Mouse (Mus musculus): ENCODE measurements around the gene Fbxl13. TPM values are rescaled to one million over a fixed set of nuclear protein-coding genes. Genes with fewer than 3 reads are reported as not detected.
A peak's percentile ranks its signal among the peaks of the same experiment; 100 is the strongest.

Fbxl13 gene
- total and polyA plus RNA-seq, 3 experiments = 0.13 to 0.23 TPM; not detected in 1

GRCm38 (mm10) chr5:21545227-21545626 lies 100.2 kb downstream of the Fbxl13 start:
- Histone ChIP-seq H3K9ac (ENCODE audit: control insufficient read depth, low read depth, low read length, poor library complexity, severe bottlenecking) (no peak overlapping the region), H3K27ac (ENCODE audit: control insufficient read depth, low read depth, low read length) (no peak overlapping the region), H3K79me2 (ENCODE audit: control insufficient read depth, insufficient read depth, low read length, poor library complexity) (no peaks in the 10 kb centered on the region), H3K9me3 (replicated peaks; ENCODE audit: insufficient read depth, low read length) (no peaks in the 10 kb centered on the region), H3K4me1 (ENCODE audit: control insufficient read depth in 1 of 2, insufficient read depth in 2 of 2, low read length in 2 of 2) (no peaks in the 10 kb centered on the region), H3K27me3 (ENCODE audit: control insufficient read depth in 1 of 2, insufficient read depth in 2 of 2, low read length in 2 of 2) (peaks cover 0 to 11% of the 10 kb centered on the region in 2 experiments; a peak in 3 of 4 replicates), H3K4me3 (ENCODE audit: control insufficient read depth in 1 of 2, insufficient read depth in 1 of 2, low read depth in 2 of 2, low read length in 2 of 2) (no peak overlapping the region), H3K36me3 (ENCODE audit: control insufficient read depth in 1 of 2, insufficient read depth in 2 of 2, low read length in 2 of 2) (no peaks in the 10 kb centered on the region)
- no peak for TF ChIP-seq USF1 (IDR thresholded peaks at IDR 0.05; ENCODE audit: low read depth, low read length)
- no peak for TF ChIP-seq MAFK (IDR thresholded peaks at IDR 0.05; ENCODE audit: borderline replicate concordance, low read depth, low read length)
- TF ChIP-seq ZC3H11A (IDR thresholded peaks at IDR 0.05; ENCODE audit: low read depth, low read length) = no peak
- no peak for TF ChIP-seq GABPA (IDR thresholded peaks at IDR 0.05; ENCODE audit: low read depth, low read length)
- no peak for TF ChIP-seq TAL1 (IDR thresholded peaks at IDR 0.05; ENCODE audit: low read length)
- TF ChIP-seq MAZ (IDR thresholded peaks at IDR 0.05; ENCODE audit: low read depth, low read length) = no peak
- TF ChIP-seq ZMIZ1 (IDR thresholded peaks at IDR 0.05; ENCODE audit: low read depth, low read length) = no peak
- TF ChIP-seq USF2 (IDR thresholded peaks at IDR 0.05; ENCODE audit: borderline replicate concordance in 1 of 2, insufficient read depth in 1 of 2, low read depth in 1 of 2, low read length in 2 of 2) = no peak
- no peak for TF ChIP-seq ZKSCAN1 (IDR thresholded peaks at IDR 0.05; ENCODE audit: low read depth, low read length)
- TF ChIP-seq CHD2 (IDR thresholded peaks at IDR 0.05; ENCODE audit: low read length) = no peak
- no peak for TF ChIP-seq ZNF384 (IDR thresholded peaks at IDR 0.05; ENCODE audit: low read depth, low read length)
- TF ChIP-seq EP300 (IDR thresholded peaks at IDR 0.05; ENCODE audit: low read depth in 1 of 2, low read length in 2 of 2) = no peak
- no peak for TF ChIP-seq RAD21 (IDR thresholded peaks at IDR 0.05; ENCODE audit: low read depth, low read length)
- TF ChIP-seq NRF1 (IDR thresholded peaks at IDR 0.05; ENCODE audit: insufficient read depth, low read depth, low read length, poor library complexity, severe bottlenecking) = no peak
- TF ChIP-seq POLR2AphosphoS2 (IDR thresholded peaks at IDR 0.05; ENCODE audit: low read length) = no peak
- peak; percentile 28 for DNase-seq (ENCODE audit: low read depth, low spot score)

- no peaks in the 10 kb centered on the region for H3K79me2 ChIP-seq (ENCODE audit: control insufficient read depth, insufficient read depth, low read length, poor library complexity)
- H3K27ac ChIP-seq (ENCODE audit: control insufficient read depth, low read depth, low read length) = no peak overlapping the region
- H3K4me3 ChIP-seq (ENCODE audit: control insufficient read depth in 1 of 2, insufficient read depth in 1 of 2, low read depth in 2 of 2, low read length in 2 of 2) = no peak overlapping the region
- no peak for DNase-seq (ENCODE audit: low read depth, low spot score)
- no peaks in the 10 kb centered on the region for H3K4me1 ChIP-seq (ENCODE audit: control insufficient read depth in 1 of 2, insufficient read depth in 2 of 2, low read length in 2 of 2)
- H3K9me3 ChIP-seq (replicated peaks; ENCODE audit: insufficient read depth, low read length) = no peaks in the 10 kb centered on the region
- no peaks in the 10 kb centered on the region for H3K36me3 ChIP-seq (ENCODE audit: control insufficient read depth in 1 of 2, insufficient read depth in 2 of 2, low read length in 2 of 2)
- TF ChIP-seq CHD2 (IDR thresholded peaks at IDR 0.05; ENCODE audit: low read length) (no peak), TCF12 (IDR thresholded peaks at IDR 0.05; ENCODE audit: low read depth, low read length) (no peak), JUND (IDR thresholded peaks at IDR 0.05; ENCODE audit: low read depth, low read length) (no peak), ELF1 (IDR thresholded peaks at IDR 0.05; ENCODE audit: low read depth, low read length) (no peak), RAD21 (IDR thresholded peaks at IDR 0.05; ENCODE audit: low read depth, low read length) (no peak), MYB (IDR thresholded peaks at IDR 0.05; ENCODE audit: low read depth, low read length) (no peak), MAX (IDR thresholded peaks at IDR 0.05; ENCODE audit: low read length) (no peak), MAZ (IDR thresholded peaks at IDR 0.05; ENCODE audit: low read depth, low read length) (no peak), SMC3 (IDR thresholded peaks at IDR 0.05; ENCODE audit: low read depth, low read length) (no peak), POLR2AphosphoS2 (IDR thresholded peaks at IDR 0.05; ENCODE audit: low read length) (no peak), HCFC1 (IDR thresholded peaks at IDR 0.05; ENCODE audit: low read depth, low read length) (no peak), POLR2AphosphoS5 (IDR thresholded peaks at IDR 0.05; ENCODE audit: borderline replicate concordance, low read depth, low read length) (no peak), ETS1 (IDR thresholded peaks at IDR 0.05; ENCODE audit: low read depth, low read length) (no peak), SIN3A (IDR thresholded peaks at IDR 0.05; ENCODE audit: low read length) (no peak), KAT2A (conservative IDR thresholded peaks at IDR 0.05; ENCODE audit: low read depth, low read length) (no peak), RCOR1 (IDR thresholded peaks at IDR 0.05; ENCODE audit: low read depth, low read length) (no peak), E2F4 (IDR thresholded peaks at IDR 0.05; ENCODE audit: borderline replicate concordance, low read depth, low read length) (no peak), NELFE (IDR thresholded peaks at IDR 0.05; ENCODE audit: low read depth, low read length) (no peak)
- H3K27me3 ChIP-seq (ENCODE audit: control insufficient read depth in 1 of 2, insufficient read depth in 2 of 2, low read length in 2 of 2) = peaks cover 0 to 11% of the 10 kb centered on the region in 2 experiments; a peak in 3 of 4 replicates
- no peak overlapping the region for H3K9ac ChIP-seq (ENCODE audit: control insufficient read depth, low read depth, low read length, poor library complexity, severe bottlenecking)
Measured at GRCm38 (mm10) chr5:21544821-21545220, 100.6 kb downstream of the Fbxl13 start.
